Mouse (Mus musculus): Measurements from ENCODE around the gene Rps6kl1.

DNA sequence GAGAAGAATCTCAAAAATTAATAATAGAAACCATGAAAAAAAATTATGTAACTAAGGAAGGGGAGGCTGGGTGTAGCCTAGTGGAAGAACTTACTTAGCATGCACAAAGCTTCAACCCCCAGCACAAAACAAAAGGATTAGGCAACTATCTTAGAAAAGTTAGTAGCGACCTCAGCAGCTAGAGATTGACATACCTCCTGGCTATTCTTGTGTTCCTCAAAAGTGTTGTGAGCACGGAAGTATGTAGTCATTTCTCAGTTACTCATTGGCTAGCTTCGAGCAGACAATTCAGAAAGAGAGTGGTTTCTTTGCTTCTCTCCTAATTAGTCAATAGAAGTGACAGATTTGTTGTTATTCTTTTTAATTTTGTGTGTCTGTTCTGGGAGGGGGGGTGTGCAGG is 42.4 kb downstream of the Rps6kl1 start:
- TF ChIP-seq CTCF (conservative IDR thresholded peaks at IDR 0.05; ENCODE audit: insufficient read depth, insufficient read length, low read depth, low read length) (no peak), POLR2A (IDR thresholded peaks at IDR 0.05; ENCODE audit: low read depth, low read length) (no peak)

All from kidney, adult 2 months (tissue).